Mouse (Mus musculus) NIH3T3 (cell line): Measurements from ENCODE around the gene Mettl7a2.
"Not testable (repeated sequence)": the region's sequence is repeated elsewhere in the genome, so short reads cannot be mapped to it uniquely, and the experiment has no call there.

Source experiments
- DNase-seq: peaks from one replicate; pipeline ENCODE4 v3.0.0-alpha.2; 2012; ENCODE audit warnings: low read depth

The Mettl7a2 gene

GRCm38 (mm10) chr15:100337847-100338246, 15.2 kb upstream of the Mettl7a2 start:
- not testable (repeated sequence) for DNase-seq

GRCm38 (mm10) chr15:100341314-100341980, 11.6 kb upstream of the Mettl7a2 start:
- DNase-seq = not testable (repeated sequence)

- no peak for DNase-seq
Measured at GRCm38 (mm10) chr15:100345484-100345883, 7.5 kb upstream of the Mettl7a2 start.

- DNase-seq = no peak
Measured at GRCm38 (mm10) chr15:100346761-100347160, 6.2 kb upstream of the Mettl7a2 start.

- peak; percentile 1 for DNase-seq
Measured at GRCm38 (mm10) chr15:100349496-100349895, 3.5 kb upstream of the Mettl7a2 start.

- peak; percentile 2 for DNase-seq
Measured at GRCm38 (mm10) chr15:100351501-100352060, 1.4 kb upstream of the Mettl7a2 start.

- DNase-seq = not testable (repeated sequence)
Measured at GRCm38 (mm10) chr15:100353399-100353798, 399 bp downstream of the Mettl7a2 start.

GRCm38 (mm10) chr15:100355876-100356275, 2.9 kb downstream of the Mettl7a2 start:
- DNase-seq = no peak

- DNase-seq = no peak
Measured at GRCm38 (mm10) chr15:100364242-100364641, 11.2 kb downstream of the Mettl7a2 start, which contains the start of gene Higd1c. Gene Higd1c, plus strand, starts transcription at chr15:100364542.

- DNase-seq = not testable (repeated sequence)
Measured at GRCm38 (mm10) chr15:100365967-100366366, 13.0 kb downstream of the Mettl7a2 start.

- peak; percentile 20 for DNase-seq
Measured at GRCm38 (mm10) chr15:100367119-100367518, 14.1 kb downstream of the Mettl7a2 start.

- peak; percentile 86 for DNase-seq
Measured at GRCm38 (mm10) chr15:100375066-100375465, 22.1 kb downstream of the Mettl7a2 start.

GRCm38 (mm10) chr15:100377847-100378505, 25.0 kb downstream of the Mettl7a2 start:
- DNase-seq = not testable (repeated sequence)

GRCm38 (mm10) chr15:100379658-100380057, 26.7 kb downstream of the Mettl7a2 start:
- no peak for DNase-seq

GRCm38 (mm10) chr15:100380104-100380503, 27.1 kb downstream of the Mettl7a2 start:
- no peak for DNase-seq

- peak; percentile 13 for DNase-seq
Measured at GRCm38 (mm10) chr15:100385705-100386104, 32.7 kb downstream of the Mettl7a2 start.

GRCm38 (mm10) chr15:100387544-100388223, 34.7 kb downstream of the Mettl7a2 start:
- no peak for DNase-seq

GRCm38 (mm10) chr15:100388224-100388835, 35.3 kb downstream of the Mettl7a2 start:
- no peak for DNase-seq

GRCm38 (mm10) chr15:100388886-100389285, 35.9 kb downstream of the Mettl7a2 start:
- DNase-seq = peak; percentile 28

GRCm38 (mm10) chr15:100391066-100391465, 38.1 kb downstream of the Mettl7a2 start:
- DNase-seq = no peak

- DNase-seq = no peak
Measured at GRCm38 (mm10) chr15:100391599-100391998, 38.6 kb downstream of the Mettl7a2 start.

- no peak for DNase-seq
Measured at GRCm38 (mm10) chr15:100393016-100393415, 40.0 kb downstream of the Mettl7a2 start.
